Mouse (Mus musculus) forebrain, embryonic 13.5 days (tissue): ENCODE results near the gene Hbb-bs. TPM values are rescaled to one million over a fixed set of nuclear protein-coding genes. Genes with fewer than 3 reads are reported as not detected.
"Not testable (repeated sequence)": the region's sequence is repeated elsewhere in the genome, so short reads cannot be mapped to it uniquely, and the experiment has no call there.

Source experiments
- ATAC-seq: fragments of 200-750 bp; cut with Nextera tagmentation; 2 replicates; pipeline ENCODE4 v1.8.0; 2017
- H3K27ac ChIP-seq: fragments of 300-500 bp; sonication (generic); 2 replicates; pipeline ENCODE4 v1.5.1; 2015; ENCODE audit warnings: inconsistent platforms, mild to moderate bottlenecking, moderate library complexity
- H3K27me3 ChIP-seq: fragments of 300-500 bp; sonication (generic); 2 replicates; pipeline ENCODE4 v1.6.1; 2015; ENCODE audit warnings: mild to moderate bottlenecking, inconsistent platforms
- H3K36me3 ChIP-seq: fragments of 300-500 bp; sonication (generic); 2 replicates; pipeline ENCODE4 v1.6.1; 2015; ENCODE audit warnings: mild to moderate bottlenecking, inconsistent platforms; ENCODE audit not compliant: poor library complexity, severe bottlenecking
- H3K4me1 ChIP-seq: fragments of 300-500 bp; sonication (generic); 2 replicates; pipeline ENCODE4 v1.6.1; 2015; ENCODE audit warnings: inconsistent platforms
- H3K4me2 ChIP-seq: fragments of 300-500 bp; sonication (generic); 2 replicates; pipeline ENCODE4 v1.6.1; 2015; ENCODE audit warnings: inconsistent platforms, mild to moderate bottlenecking, moderate library complexity
- H3K4me3 ChIP-seq: fragments of 300-500 bp; sonication (generic); 2 replicates; pipeline ENCODE4 v1.5.1; 2015; ENCODE audit warnings: mild to moderate bottlenecking, inconsistent platforms
- H3K9ac ChIP-seq: fragments of 300-500 bp; sonication (generic); 2 replicates; pipeline ENCODE4 v1.6.1; 2015; ENCODE audit warnings: mild to moderate bottlenecking, inconsistent platforms
- H3K9me3 ChIP-seq: fragments of 300-500 bp; sonication (generic); replicated peaks from 2 replicates; pipeline ENCODE4 v1.6.1; 2016; ENCODE audit warnings: inconsistent platforms
- WGBS: fragments of 180-500 bp; shearing (Covaris S2); methylation state at CpG from one replicate; pipeline ENCODE4 v1.1.7; 2015; 5-methylcytosine and 5-hydroxymethylcytosine counted together
- polyA plus RNA-seq: library from polyadenylated mRNA; unstranded; fragments of >200 nt; fragmentation: Nextera tagmentation; extraction: Ambion mirVana; gene quantifications from 2 replicates; pipeline ENCODE4 v1.2.1, GENCODE M21; 2015

The Hbb-bs gene
- polyA plus RNA-seq, 1 experiment from 2014 or later: 2,278 TPM

DNA sequence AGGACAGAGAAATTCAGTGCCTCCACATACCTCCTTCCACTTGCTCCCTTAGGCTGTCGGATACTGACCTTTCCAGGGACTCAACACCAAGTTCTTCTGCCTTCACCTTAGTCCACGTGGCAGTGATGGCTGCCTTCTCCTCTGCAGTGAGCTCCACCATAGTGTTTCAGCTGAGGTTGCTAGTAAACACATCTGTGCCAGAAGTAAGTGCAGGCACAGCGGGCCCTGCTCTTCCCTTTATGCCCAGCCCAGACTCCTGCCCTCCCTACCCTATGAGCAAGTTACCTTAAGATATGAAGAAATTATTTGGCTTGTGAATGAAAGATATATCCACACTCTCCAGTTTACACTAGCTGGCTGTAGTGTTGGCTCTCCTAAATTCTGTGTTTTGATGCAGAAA, 12.4 kb upstream of the Hbb-bs start, which contains the start of gene Hbb-bh2:
Gene Hbb-bh2 (minus strand): TSS at position 253 of the 400 bp plus-strand sequence.
- 74% methylated on average over 3 of the region's 3 CpGs for WGBS
- no peak within 1 kb of the TSS for H3K4me3 ChIP-seq

DNA sequence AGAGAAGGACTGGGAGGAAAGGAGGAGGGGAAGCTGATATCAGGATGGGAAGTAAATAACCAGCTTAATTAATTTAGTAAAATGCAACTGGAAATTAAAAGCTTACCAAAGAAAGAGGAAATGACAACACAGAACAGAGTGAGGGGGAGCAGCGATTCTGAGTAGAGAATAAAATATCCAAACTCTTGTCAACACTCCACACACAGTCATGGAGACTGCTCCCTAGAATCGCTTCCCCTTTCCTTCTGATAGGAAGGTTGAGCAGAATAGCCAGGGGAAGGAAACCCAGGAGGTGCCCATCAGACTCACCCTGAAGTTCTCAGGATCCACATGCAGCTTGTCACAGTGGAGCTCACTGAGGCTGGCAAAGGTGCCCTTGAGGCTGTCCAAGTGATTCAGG, 757 bp downstream of the Hbb-bs start:
- no CpG with 5 or more reads among the region's 2 CpGs for WGBS
- H3K27ac ChIP-seq, H3K9me3 ChIP-seq, H3K4me1 ChIP-seq, H3K9ac ChIP-seq, H3K36me3 ChIP-seq, H3K27me3 ChIP-seq, ATAC-seq, H3K4me2 ChIP-seq, H3K4me3 ChIP-seq: not testable (repeated sequence)

More for the DNA sequence above, 12.4 kb upstream of the Hbb-bs start, which contains the start of gene Hbb-bh2:
- Histone ChIP-seq H3K9ac (no peak within 1 kb of the TSS), H3K27me3 (no peaks in the 10 kb centered on the region), H3K4me1 (no peaks in the 10 kb centered on the region), H3K36me3 (no peaks in the 10 kb centered on the region), H3K27ac (no peak within 1 kb of the TSS), H3K9me3 (no peaks in the 10 kb centered on the region), H3K4me2 (no peak within 1 kb of the TSS)
- no peak for ATAC-seq

DNA sequence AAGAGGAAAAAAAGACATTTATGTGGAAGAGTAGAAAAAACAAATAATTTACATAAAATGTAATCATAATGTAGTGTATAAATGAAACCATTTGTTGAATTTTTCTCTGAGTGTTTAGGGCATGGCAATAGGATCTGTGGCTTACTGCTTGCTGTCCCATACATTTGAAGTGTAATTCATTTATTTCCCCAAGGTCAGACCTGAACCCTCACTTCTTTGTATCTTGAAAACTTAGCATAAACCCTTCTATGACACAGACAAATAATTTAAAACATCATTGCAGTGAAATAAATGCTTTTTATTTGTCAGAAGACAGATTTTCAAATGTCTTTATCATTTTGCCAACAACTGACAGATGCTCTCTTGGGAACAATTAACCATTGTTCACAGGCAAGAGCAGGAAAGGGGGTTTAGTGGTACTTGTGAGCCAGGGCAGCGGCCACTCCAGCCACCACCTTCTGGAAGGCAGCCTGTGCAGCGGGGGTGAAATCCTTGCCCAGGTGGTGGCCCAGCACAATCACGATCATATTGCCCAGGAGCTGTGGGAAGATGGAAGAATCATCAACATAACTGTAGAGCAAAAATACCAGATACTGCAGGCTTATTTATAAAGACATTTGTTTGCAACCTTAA, 1.5 kb downstream of the Hbb-bs start:
- Histone ChIP-seq H3K4me3 (no peak overlapping the region), H3K9me3 (no peaks in the 10 kb centered on the region), H3K9ac (no peak overlapping the region), H3K27ac (no peak overlapping the region), H3K4me1 (no peaks in the 10 kb centered on the region), H3K27me3 (no peaks in the 10 kb centered on the region), H3K36me3 (no peaks in the 10 kb centered on the region), H3K4me2 (no peak overlapping the region)
- no peak for ATAC-seq
- 66% methylated on average over 3 of the region's 3 CpGs for WGBS

DNA sequence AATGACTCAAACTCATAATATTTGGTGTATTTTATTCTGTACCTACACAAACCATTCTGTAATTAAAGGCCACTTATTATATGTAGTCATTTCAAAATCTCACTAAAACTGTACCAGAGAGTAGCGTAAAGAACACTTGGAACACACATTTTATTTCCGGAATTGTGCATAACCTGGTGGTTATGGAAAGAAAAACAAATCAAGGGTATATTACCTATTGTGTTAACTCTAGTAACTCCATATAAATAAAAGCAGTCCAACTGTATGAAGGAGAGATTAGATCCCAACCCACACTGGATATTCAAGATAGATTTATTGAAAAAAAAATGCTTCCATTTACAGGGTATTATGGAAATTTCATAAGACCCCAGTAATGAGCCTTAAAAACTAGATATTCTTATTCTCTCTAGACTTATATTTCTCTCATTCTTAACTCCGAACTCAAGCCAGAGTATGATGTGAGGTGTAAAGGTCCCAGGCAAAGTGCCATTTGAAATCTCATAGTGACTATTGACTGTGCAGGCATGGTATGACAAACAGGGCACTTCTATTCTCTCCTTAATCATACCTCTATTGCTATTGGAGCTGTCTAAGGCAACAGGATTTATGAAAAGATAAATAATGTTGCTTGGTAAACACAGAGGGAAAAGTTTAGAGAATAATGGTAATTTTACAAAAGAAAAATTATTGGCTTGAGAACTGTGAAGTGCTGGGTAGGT, 2.2 kb downstream of the Hbb-bs start:
- Histone ChIP-seq H3K27me3 (no peaks in the 10 kb centered on the region), H3K4me1 (no peaks in the 10 kb centered on the region), H3K9me3 (no peaks in the 10 kb centered on the region), H3K4me2 (no peak overlapping the region), H3K36me3 (no peaks in the 10 kb centered on the region), H3K4me3 (no peak overlapping the region), H3K9ac (no peak overlapping the region), H3K27ac (no peak overlapping the region)
- no peak for ATAC-seq
- 92% methylated on average over 3 of the region's 3 CpGs for WGBS

DNA sequence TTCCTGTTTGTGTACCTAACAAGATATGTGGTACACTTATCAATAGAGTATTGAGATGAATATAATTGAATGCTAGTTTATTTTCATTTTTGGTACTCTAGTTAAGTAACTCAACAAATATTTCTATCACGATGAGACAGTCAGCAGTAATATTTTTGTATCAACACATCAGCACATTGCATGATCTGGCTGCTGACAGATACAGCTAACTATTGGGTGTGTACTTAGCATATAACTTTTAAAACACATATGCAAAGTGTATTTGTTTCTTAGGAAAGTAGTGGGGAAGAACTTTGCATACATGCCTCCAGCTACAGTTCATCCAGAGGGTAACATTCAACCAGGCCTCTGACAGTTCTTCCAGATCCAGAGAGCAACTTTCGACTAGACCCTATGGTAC, 3.3 kb downstream of the Hbb-bs start:
- H3K9ac ChIP-seq: no peak overlapping the region
- WGBS: 86% methylated on average over 2 of the region's 2 CpGs
- no peak overlapping the region for H3K27ac ChIP-seq
- H3K36me3 ChIP-seq: no peaks in the 10 kb centered on the region
- H3K27me3 ChIP-seq: no peaks in the 10 kb centered on the region
- ATAC-seq: no peak
- H3K9me3 ChIP-seq: no peaks in the 10 kb centered on the region
- H3K4me3 ChIP-seq: no peak overlapping the region
- H3K4me1 ChIP-seq: no peaks in the 10 kb centered on the region
- no peak overlapping the region for H3K4me2 ChIP-seq

DNA sequence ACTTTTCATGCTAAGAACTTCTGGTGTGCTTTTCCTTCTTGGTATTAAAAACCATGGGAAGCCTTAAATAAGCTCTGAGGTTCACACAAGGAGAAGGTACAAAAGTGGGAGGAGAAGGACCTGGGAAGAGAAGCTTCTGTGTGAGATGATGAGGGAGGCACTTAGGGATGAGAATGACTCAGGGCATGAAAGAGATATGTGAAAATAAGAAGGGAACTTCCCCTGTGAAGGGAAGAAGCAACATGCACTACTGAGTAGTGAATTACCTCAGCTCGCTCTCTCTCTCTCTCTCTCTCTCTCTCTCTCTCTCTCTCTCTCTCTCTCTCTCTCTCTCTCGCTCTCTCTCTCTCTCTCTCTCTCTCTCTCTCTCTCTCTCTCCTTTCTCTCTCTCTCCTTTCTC, 12.8 kb downstream of the Hbb-bs start:
- 80% methylated on average over 1 of the region's 2 CpGs for WGBS
- H3K9ac ChIP-seq, H3K27me3 ChIP-seq, H3K4me2 ChIP-seq, H3K36me3 ChIP-seq, ATAC-seq, H3K4me1 ChIP-seq, H3K4me3 ChIP-seq, H3K27ac ChIP-seq, H3K9me3 ChIP-seq: not testable (repeated sequence)

DNA sequence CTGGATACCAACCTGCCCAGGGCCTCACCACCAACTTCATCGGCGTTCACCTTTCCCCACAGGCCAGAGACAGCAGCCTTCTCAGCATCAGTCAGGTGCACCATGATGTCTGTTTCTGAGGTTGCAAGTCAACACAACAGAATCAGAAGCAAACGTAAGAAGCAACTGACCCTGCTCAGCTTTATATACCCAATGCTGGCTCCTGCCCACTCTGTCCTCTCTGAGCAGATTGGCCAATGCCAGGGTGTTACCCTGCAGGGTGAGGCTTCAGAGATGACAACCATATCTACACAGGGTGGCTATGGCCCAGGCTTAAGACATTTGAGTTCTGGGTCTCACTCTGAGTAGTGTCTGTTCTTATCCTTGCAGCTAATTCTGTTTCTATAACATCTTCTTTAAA, 14.1 kb downstream of the Hbb-bs start, which contains the start of gene Hbb-bt:
Gene Hbb-bt (minus strand): TSS at position 231 of the 400 bp plus-strand sequence.
- Histone ChIP-seq H3K27me3 (no peaks in the 10 kb centered on the region), H3K36me3 (no peaks in the 10 kb centered on the region), H3K4me1 (no peaks in the 10 kb centered on the region), H3K9ac (no peak within 1 kb of the TSS), H3K4me2 (no peak within 1 kb of the TSS), H3K4me3 (no peak within 1 kb of the TSS), H3K9me3 (no peaks in the 10 kb centered on the region), H3K27ac (no peak within 1 kb of the TSS)
- ATAC-seq: no peak
- WGBS: 91% methylated on average over 3 of the region's 3 CpGs

DNA sequence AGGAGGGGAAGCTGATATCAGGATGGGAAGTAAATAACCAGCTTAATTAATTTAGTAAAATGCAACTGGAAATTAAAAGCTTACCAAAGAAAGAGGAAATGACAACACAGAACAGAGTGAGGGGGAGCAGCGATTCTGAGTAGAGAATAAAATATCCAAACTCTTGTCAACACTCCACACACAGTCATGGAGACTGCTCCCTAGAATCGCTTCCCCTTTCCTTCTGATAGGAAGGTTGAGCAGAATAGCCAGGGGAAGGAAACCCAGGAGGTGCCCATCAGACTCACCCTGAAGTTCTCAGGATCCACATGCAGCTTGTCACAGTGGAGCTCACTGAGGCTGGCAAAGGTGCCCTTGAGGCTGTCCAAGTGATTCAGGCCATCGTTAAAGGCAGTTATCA, 14.7 kb downstream of the Hbb-bs start:
- H3K27me3 ChIP-seq, H3K4me2 ChIP-seq, H3K4me3 ChIP-seq, H3K9me3 ChIP-seq, H3K27ac ChIP-seq, H3K4me1 ChIP-seq, ATAC-seq, H3K36me3 ChIP-seq, H3K9ac ChIP-seq: not testable (repeated sequence)
- WGBS: no CpG with 5 or more reads among the region's 3 CpGs

DNA sequence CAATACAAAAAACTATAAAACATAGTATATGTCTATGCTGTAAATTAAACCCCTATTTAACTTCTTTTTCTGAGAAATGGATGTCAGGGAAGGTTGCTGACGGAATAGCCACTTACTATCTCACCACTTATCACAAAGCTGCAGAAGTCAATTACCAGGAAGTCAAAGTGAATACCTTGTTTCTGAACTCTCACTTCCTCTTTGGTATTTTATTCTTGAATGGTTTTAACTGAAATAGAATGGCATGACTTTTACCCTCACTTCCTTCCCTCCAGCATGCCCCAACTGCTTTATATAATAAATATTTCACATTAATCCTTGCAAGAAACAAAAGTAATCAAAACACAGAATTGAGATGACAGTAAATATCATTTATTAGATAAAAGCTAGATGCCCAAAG, 15.7 kb downstream of the Hbb-bs start:
- no peak for ATAC-seq
- H3K9me3 ChIP-seq: no peaks in the 10 kb centered on the region
- no peak overlapping the region for H3K4me2 ChIP-seq
- H3K4me1 ChIP-seq: no peaks in the 10 kb centered on the region
- no peak overlapping the region for H3K4me3 ChIP-seq
- no peak overlapping the region for H3K9ac ChIP-seq
- 86% methylated on average over 1 of the region's 1 CpGs for WGBS
- no peaks in the 10 kb centered on the region for H3K36me3 ChIP-seq
- H3K27me3 ChIP-seq: no peaks in the 10 kb centered on the region
- no peak overlapping the region for H3K27ac ChIP-seq

DNA sequence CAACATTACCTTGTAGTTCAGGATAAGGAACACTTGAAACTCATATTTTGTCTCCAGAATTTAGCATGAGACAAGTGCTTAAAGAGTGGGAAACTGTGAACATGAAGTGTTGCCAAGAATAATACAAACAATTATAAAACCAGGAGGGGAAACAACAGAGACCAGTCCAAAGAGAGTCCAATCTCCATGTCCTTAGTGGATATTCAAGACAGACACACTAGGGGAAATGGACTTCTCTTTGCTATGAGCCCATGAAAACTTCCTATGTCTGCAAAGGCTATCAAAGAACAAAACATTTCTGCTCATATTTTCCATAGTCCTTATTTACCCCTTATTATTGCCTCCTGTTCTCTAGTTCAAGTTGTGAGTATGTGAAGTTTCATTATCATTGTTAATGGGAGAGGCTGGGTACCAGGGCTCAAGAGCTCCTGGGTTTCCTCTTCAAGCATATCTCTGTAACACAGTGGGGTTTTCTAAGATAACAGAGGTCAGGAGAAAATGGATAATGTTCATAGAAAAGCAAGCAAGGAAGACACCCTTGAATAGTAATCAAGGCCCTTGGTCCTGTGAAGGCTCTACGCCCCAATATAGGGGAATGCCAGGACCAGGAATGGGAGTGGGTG, 16.6 kb downstream of the Hbb-bs start:
- H3K4me1 ChIP-seq: no peaks in the 10 kb centered on the region

DNA sequence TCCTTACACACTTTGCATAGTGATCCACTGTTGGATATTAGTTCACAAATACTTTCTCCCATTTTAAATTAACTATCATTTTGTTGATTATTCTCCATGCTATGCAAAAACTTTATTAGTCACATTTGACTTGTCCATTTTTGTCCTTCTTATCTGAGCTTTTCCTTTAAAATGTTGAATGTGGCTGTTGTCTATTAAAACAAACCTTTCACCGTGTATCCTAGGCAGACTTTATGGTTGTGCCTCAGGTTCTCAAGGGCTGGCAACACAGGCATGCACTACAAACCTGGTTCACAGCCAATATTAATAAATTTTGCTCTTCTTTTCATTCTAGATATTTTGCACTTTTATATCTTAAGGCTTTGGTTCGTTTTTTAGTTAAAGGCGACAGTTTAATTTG, 17.1 kb downstream of the Hbb-bs start:
- Histone ChIP-seq H3K9ac (no peak overlapping the region), H3K27me3 (no peaks in the 10 kb centered on the region), H3K27ac (no peak overlapping the region), H3K4me1 (no peaks in the 10 kb centered on the region), H3K4me3 (no peak overlapping the region), H3K9me3 (no peaks in the 10 kb centered on the region), H3K4me2 (no peak overlapping the region), H3K36me3 (no peaks in the 10 kb centered on the region)
- 83% methylated on average over 3 of the region's 3 CpGs for WGBS
- no peak for ATAC-seq

More for the DNA sequence above, 16.6 kb downstream of the Hbb-bs start:
- WGBS: 80% methylated on average over 1 of the region's 1 CpGs
- H3K27me3 ChIP-seq: no peaks in the 10 kb centered on the region
- H3K9me3 ChIP-seq: no peaks in the 10 kb centered on the region
- no peak overlapping the region for H3K4me3 ChIP-seq
- no peak overlapping the region for H3K4me2 ChIP-seq
- ATAC-seq: no peak
- no peak overlapping the region for H3K9ac ChIP-seq
- H3K27ac ChIP-seq: no peak overlapping the region
- H3K36me3 ChIP-seq: no peaks in the 10 kb centered on the region

DNA sequence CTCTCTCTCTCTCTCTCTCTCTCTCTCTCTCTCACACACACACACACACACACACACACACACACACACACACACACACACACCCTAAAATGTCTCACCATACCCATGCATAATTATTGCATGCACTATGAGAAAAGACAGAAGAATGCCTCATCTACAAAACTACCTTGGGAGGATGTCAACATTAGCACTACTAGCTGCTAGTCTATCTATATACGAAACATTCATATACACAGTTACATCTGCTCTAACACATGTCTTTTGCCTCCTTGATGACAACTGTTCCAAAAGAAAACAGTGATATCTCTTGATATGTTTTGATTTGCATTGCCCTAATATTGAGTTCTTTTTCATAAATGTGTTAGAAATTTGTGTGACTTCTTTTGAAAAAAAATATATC, 17.6 kb downstream of the Hbb-bs start:
- Histone ChIP-seq H3K4me3 (no peak overlapping the region), H3K9ac (no peak overlapping the region), H3K4me2 (no peak overlapping the region), H3K27me3 (no peaks in the 10 kb centered on the region), H3K9me3 (no peaks in the 10 kb centered on the region), H3K27ac (no peak overlapping the region), H3K36me3 (no peaks in the 10 kb centered on the region), H3K4me1 (no peaks in the 10 kb centered on the region)
- ATAC-seq: no peak
- 94% methylated on average over 1 of the region's 1 CpGs for WGBS
